Mouse (Mus musculus): ENCODE data around the gene Ube2s.
"Not testable (repeated sequence)": the region's sequence is repeated elsewhere in the genome, so short reads cannot be mapped to it uniquely, and the experiment has no call there.

The Ube2s gene

GRCm38 (mm10) chr7:4812303-4813104 lies at the start of gene Ube2s:
Gene Ube2s (minus strand): TSS chr7:4812590.
- H3K36me3 ChIP-seq (ENCODE audit: insufficient read depth, low read length), result peaks cover 58% of the 10 kb centered on the region
- H3K27me3 ChIP-seq (ENCODE audit: insufficient read depth, low read length), result no peaks in the 10 kb centered on the region
- peak within 1 kb of the TSS; percentile 100 for H3K4me3 ChIP-seq (replicated peaks; ENCODE audit: low read length)
- TF ChIP-seq NANOG (IDR thresholded peaks at IDR 0.05; ENCODE audit: borderline replicate concordance, low read length) (no peak), POU5F1 (IDR thresholded peaks at IDR 0.05; ENCODE audit: borderline replicate concordance, low read length) (no peak), CTCF (conservative IDR thresholded peaks at IDR 0.05; ENCODE audit: low read length) (no peak)
- H3K4me1 ChIP-seq (replicated peaks; ENCODE audit: low read depth, low read length), result peaks cover 68% of the 10 kb centered on the region
- H3K9me3 ChIP-seq (ENCODE audit: low read length), result no peaks in the 10 kb centered on the region

- H3K9me3 ChIP-seq (ENCODE audit: low read length); H3K4me3 ChIP-seq (replicated peaks; ENCODE audit: low read length); H3K27me3 ChIP-seq (ENCODE audit: insufficient read depth, low read length); H3K36me3 ChIP-seq (ENCODE audit: insufficient read depth, low read length): not testable (repeated sequence)
- H3K4me1 ChIP-seq (replicated peaks; ENCODE audit: low read depth, low read length), result peaks cover 22% of the 10 kb centered on the region
Observed at GRCm38 (mm10) chr7:4860926-4861325, 48.5 kb upstream of the Ube2s start.

GRCm38 (mm10) chr7:4859418-4859978 lies 47.1 kb upstream of the Ube2s start:
- peaks cover 10% of the 10 kb centered on the region for H3K4me1 ChIP-seq (replicated peaks; ENCODE audit: low read depth, low read length)
- no peak overlapping the region for H3K4me3 ChIP-seq (replicated peaks; ENCODE audit: low read length)
- H3K36me3 ChIP-seq (ENCODE audit: insufficient read depth, low read length), result no peaks in the 10 kb centered on the region
- peaks cover 7% of the 10 kb centered on the region for H3K27me3 ChIP-seq (ENCODE audit: insufficient read depth, low read length)
- no peaks in the 10 kb centered on the region for H3K9me3 ChIP-seq (ENCODE audit: low read length)
- TF ChIP-seq CTCF (conservative IDR thresholded peaks at IDR 0.05; ENCODE audit: low read length) (no peak), NANOG (IDR thresholded peaks at IDR 0.05; ENCODE audit: borderline replicate concordance, low read length) (no peak), POU5F1 (IDR thresholded peaks at IDR 0.05; ENCODE audit: borderline replicate concordance, low read length) (no peak)

GRCm38 (mm10) chr7:4857321-4857720 lies 44.9 kb upstream of the Ube2s start:
- no peaks in the 10 kb centered on the region for H3K36me3 ChIP-seq (ENCODE audit: insufficient read depth, low read length)
- peaks cover 8% of the 10 kb centered on the region; the same call in 1 of the 2 replicates for H3K4me1 ChIP-seq (replicated peaks; ENCODE audit: low read depth, low read length)
- TF ChIP-seq NANOG (IDR thresholded peaks at IDR 0.05; ENCODE audit: borderline replicate concordance, low read length) (no peak), POU5F1 (IDR thresholded peaks at IDR 0.05; ENCODE audit: borderline replicate concordance, low read length) (no peak), CTCF (conservative IDR thresholded peaks at IDR 0.05; ENCODE audit: low read length) (no peak)
- H3K27me3 ChIP-seq (ENCODE audit: insufficient read depth, low read length), result peaks cover 7% of the 10 kb centered on the region
- no peaks in the 10 kb centered on the region for H3K9me3 ChIP-seq (ENCODE audit: low read length)
- no peak overlapping the region for H3K4me3 ChIP-seq (replicated peaks; ENCODE audit: low read length)

GRCm38 (mm10) chr7:4856508-4856907 lies 44.1 kb upstream of the Ube2s start:
- no peaks in the 10 kb centered on the region for H3K9me3 ChIP-seq (ENCODE audit: low read length)
- peaks cover 11% of the 10 kb centered on the region for H3K27me3 ChIP-seq (ENCODE audit: insufficient read depth, low read length)
- no peaks in the 10 kb centered on the region for H3K36me3 ChIP-seq (ENCODE audit: insufficient read depth, low read length)
- no peak overlapping the region for H3K4me3 ChIP-seq (replicated peaks; ENCODE audit: low read length)
- H3K4me1 ChIP-seq (replicated peaks; ENCODE audit: low read depth, low read length), result peaks cover 8% of the 10 kb centered on the region; the same call in 1 of the 2 replicates
- no peak for TF ChIP-seq POU5F1 (IDR thresholded peaks at IDR 0.05; ENCODE audit: borderline replicate concordance, low read length)

- Histone ChIP-seq H3K36me3 (ENCODE audit: insufficient read depth, low read length) (no peaks in the 10 kb centered on the region), H3K4me3 (replicated peaks; ENCODE audit: low read length) (no peak overlapping the region), H3K4me1 (replicated peaks; ENCODE audit: low read depth, low read length) (peaks cover 15% of the 10 kb centered on the region; the same call in 1 of the 2 replicates), H3K27me3 (ENCODE audit: insufficient read depth, low read length) (peaks cover 8% of the 10 kb centered on the region), H3K9me3 (ENCODE audit: low read length) (no peaks in the 10 kb centered on the region)
- TF ChIP-seq NANOG (IDR thresholded peaks at IDR 0.05; ENCODE audit: borderline replicate concordance, low read length) (no peak), POU5F1 (IDR thresholded peaks at IDR 0.05; ENCODE audit: borderline replicate concordance, low read length) (no peak), CTCF (conservative IDR thresholded peaks at IDR 0.05; ENCODE audit: low read length) (no peak)
Observed at GRCm38 (mm10) chr7:4853613-4854012, 41.2 kb upstream of the Ube2s start.

- TF ChIP-seq NANOG (IDR thresholded peaks at IDR 0.05; ENCODE audit: borderline replicate concordance, low read length) (no peak), POU5F1 (IDR thresholded peaks at IDR 0.05; ENCODE audit: borderline replicate concordance, low read length) (no peak), CTCF (conservative IDR thresholded peaks at IDR 0.05; ENCODE audit: low read length) (no peak)
- Histone ChIP-seq H3K9me3 (ENCODE audit: low read length) (no peaks in the 10 kb centered on the region), H3K4me1 (replicated peaks; ENCODE audit: low read depth, low read length) (peaks cover 6% of the 10 kb centered on the region; the same call in 1 of the 2 replicates), H3K4me3 (replicated peaks; ENCODE audit: low read length) (no peak overlapping the region), H3K36me3 (ENCODE audit: insufficient read depth, low read length) (no peaks in the 10 kb centered on the region), H3K27me3 (ENCODE audit: insufficient read depth, low read length) (peaks cover 6% of the 10 kb centered on the region; the same call in 1 of the 2 replicates)
Observed at GRCm38 (mm10) chr7:4851315-4851688, 38.9 kb upstream of the Ube2s start.

GRCm38 (mm10) chr7:4850621-4851314 lies 38.4 kb upstream of the Ube2s start:
- TF ChIP-seq POU5F1 (IDR thresholded peaks at IDR 0.05; ENCODE audit: borderline replicate concordance, low read length) (no peak), NANOG (IDR thresholded peaks at IDR 0.05; ENCODE audit: borderline replicate concordance, low read length) (no peak), CTCF (conservative IDR thresholded peaks at IDR 0.05; ENCODE audit: low read length) (no peak)
- no peak overlapping the region for H3K4me3 ChIP-seq (replicated peaks; ENCODE audit: low read length)

More at GRCm38 (mm10) chr7:4850621-4851314, 38.4 kb upstream of the Ube2s start:
- H3K27me3 ChIP-seq (ENCODE audit: insufficient read depth, low read length), result peaks cover 6% of the 10 kb centered on the region; the same call in 1 of the 2 replicates
- H3K4me1 ChIP-seq (replicated peaks; ENCODE audit: low read depth, low read length), result peaks cover 6% of the 10 kb centered on the region; the same call in 1 of the 2 replicates
- H3K9me3 ChIP-seq (ENCODE audit: low read length), result no peaks in the 10 kb centered on the region
- no peaks in the 10 kb centered on the region for H3K36me3 ChIP-seq (ENCODE audit: insufficient read depth, low read length)

All from E14TG2a.4 (cell line).